Mouse (Mus musculus): ENCODE results near the gene BC049352. TPM values are rescaled to one million over a fixed set of nuclear protein-coding genes. Genes with fewer than 3 reads are reported as not detected.

BC049352 gene
- polyA plus RNA-seq, 2 experiments: 0.04 to 0.11 TPM

DNA sequence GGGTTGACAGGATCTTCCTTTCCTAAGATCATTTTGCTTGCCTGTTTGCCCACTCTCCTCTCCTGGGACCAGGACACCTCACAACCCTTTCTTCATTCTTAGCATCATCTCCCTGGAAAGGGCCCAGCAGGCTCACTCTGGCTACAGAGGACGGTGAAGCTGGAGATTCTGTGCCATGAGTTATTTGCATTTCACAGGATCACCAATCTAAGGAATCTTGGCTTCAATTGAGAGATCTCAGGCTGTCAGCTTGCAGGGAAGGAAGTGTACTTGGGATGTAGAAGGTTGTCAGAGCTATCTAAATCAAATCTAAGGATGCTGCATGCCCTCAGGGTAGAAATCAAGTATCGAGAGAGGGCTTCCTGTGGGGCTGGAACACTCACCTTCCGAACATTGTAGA, 8.3 kb upstream of the BC049352 start:
- H3K9me3 ChIP-seq (ENCODE audit: control insufficient read depth, low read length): no peaks in the 10 kb centered on the region; the same call in 1 of the 2 replicates
- no peak for TF ChIP-seq EP300 (IDR thresholded peaks at IDR 0.05; ENCODE audit: low read depth)
- no peak overlapping the region for H3K4me3 ChIP-seq (ENCODE audit: insufficient read depth in 1 of 2, low read depth in 2 of 2, low read length in 2 of 2)
- H3K4me1 ChIP-seq (replicated peaks; ENCODE audit: control insufficient read depth in 2 of 2, insufficient read depth in 2 of 2, low read length in 1 of 2): no peaks in the 10 kb centered on the region
- ATAC-seq (ENCODE audit: insufficient read depth) (no peak), DNase-seq (ENCODE audit: low read depth in 3 of 3, low spot score in 3 of 3) (no peak)
- no peak overlapping the region for H3K4me2 ChIP-seq (ENCODE audit: low read depth)
- H3K36me3 ChIP-seq (replicated peaks; ENCODE audit: control insufficient read depth, insufficient read depth, low read depth): no peaks in the 10 kb centered on the region
- no peak overlapping the region for H3K9ac ChIP-seq (replicated peaks)
- H3K27ac ChIP-seq: no peak overlapping the region
- no peaks in the 10 kb centered on the region for H3K27me3 ChIP-seq (ENCODE audit: control insufficient read depth, insufficient read depth, low read length)
- WGBS (ENCODE audit: insufficient replicate concordance): 39% methylated on average over 3 of the region's 3 CpGs

DNA sequence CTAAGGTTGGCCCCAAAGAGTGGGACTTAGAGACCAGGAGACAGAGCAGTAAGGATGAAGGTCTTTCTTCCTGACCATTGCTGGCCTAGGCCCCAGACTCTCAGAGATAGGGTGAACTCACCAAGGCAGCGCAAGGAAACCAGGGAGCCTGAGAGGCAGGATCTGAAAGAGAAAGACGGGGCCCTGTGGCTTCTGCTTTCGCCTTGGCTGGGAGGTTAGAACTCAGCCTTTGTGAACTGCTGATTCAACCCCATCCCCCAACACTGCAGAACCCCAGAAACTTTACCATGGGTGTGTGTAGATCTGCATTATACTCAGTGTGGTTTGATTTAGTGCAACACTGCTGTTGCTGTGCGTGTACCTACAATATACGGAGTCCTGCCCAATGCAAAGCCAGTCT, 2.5 kb upstream of the BC049352 start:
- DNase-seq (ENCODE audit: low read depth in 3 of 3, low spot score in 3 of 3) (no peak), ATAC-seq (ENCODE audit: insufficient read depth) (no peak)
- no peak for TF ChIP-seq EP300 (IDR thresholded peaks at IDR 0.05; ENCODE audit: low read depth)
- no peak for TF ChIP-seq CTCF (IDR thresholded peaks at IDR 0.05; ENCODE audit: low read depth)
- H3K4me3 ChIP-seq (ENCODE audit: insufficient read depth in 1 of 2, low read depth in 2 of 2, low read length in 2 of 2): no peak overlapping the region
- no peaks in the 10 kb centered on the region for H3K9me3 ChIP-seq (ENCODE audit: control insufficient read depth, low read length)
- no peaks in the 10 kb centered on the region for H3K27me3 ChIP-seq (ENCODE audit: control insufficient read depth, insufficient read depth, low read length)
- no peaks in the 10 kb centered on the region for H3K36me3 ChIP-seq (replicated peaks; ENCODE audit: control insufficient read depth, insufficient read depth, low read depth)
- WGBS (ENCODE audit: insufficient replicate concordance): 57% methylated on average over 5 of the region's 5 CpGs
- peaks cover 0 to 3% of the 10 kb centered on the region in 2 experiments; a peak in 1 of 4 replicates for H3K4me1 ChIP-seq (replicated peaks; ENCODE audit: control insufficient read depth in 2 of 2, insufficient read depth in 2 of 2, low read length in 1 of 2)
- no peak overlapping the region for H3K27ac ChIP-seq
- no peak overlapping the region for H3K9ac ChIP-seq (replicated peaks)
- no peak overlapping the region for H3K4me2 ChIP-seq (ENCODE audit: low read depth)

DNA sequence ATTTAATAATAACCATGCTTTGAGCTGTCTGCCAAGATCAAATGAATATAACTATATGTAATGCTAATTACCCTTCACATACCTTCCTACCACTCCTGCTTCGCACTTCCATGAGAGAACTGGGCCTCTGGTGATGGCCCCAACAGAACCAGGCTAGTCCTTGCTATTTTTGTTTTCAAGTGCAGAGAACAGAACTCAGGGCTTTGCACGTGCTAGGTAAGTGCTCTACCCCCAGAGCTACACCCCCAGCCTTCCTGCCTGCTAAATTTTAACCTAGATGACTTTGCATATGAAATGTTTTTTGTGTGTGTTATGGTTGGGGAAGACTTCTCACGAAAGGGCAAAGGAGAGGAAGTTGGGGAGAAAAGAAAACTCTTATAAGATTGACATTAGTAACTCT, 714 bp downstream of the BC049352 start:
- Histone ChIP-seq H3K9ac (replicated peaks) (no peak overlapping the region), H3K27me3 (ENCODE audit: control insufficient read depth, insufficient read depth, low read length) (no peaks in the 10 kb centered on the region), H3K4me3 (ENCODE audit: insufficient read depth in 1 of 2, low read depth in 2 of 2, low read length in 2 of 2) (no peak overlapping the region), H3K4me2 (ENCODE audit: low read depth) (no peak overlapping the region), H3K4me1 (replicated peaks; ENCODE audit: control insufficient read depth in 2 of 2, insufficient read depth in 2 of 2, low read length in 1 of 2) (peaks cover 0 to 3% of the 10 kb centered on the region in 2 experiments; a peak in 1 of 4 replicates), H3K9me3 (ENCODE audit: control insufficient read depth, low read length) (no peaks in the 10 kb centered on the region), H3K36me3 (replicated peaks; ENCODE audit: control insufficient read depth, insufficient read depth, low read depth) (no peaks in the 10 kb centered on the region), H3K27ac (no peak overlapping the region)
- ATAC-seq (ENCODE audit: insufficient read depth): no peak
- TF ChIP-seq EP300 (IDR thresholded peaks at IDR 0.05; ENCODE audit: low read depth): no peak
- no peak for TF ChIP-seq CTCF (IDR thresholded peaks at IDR 0.05; ENCODE audit: low read depth)
- WGBS (ENCODE audit: insufficient replicate concordance): 27% methylated on average over 3 of the region's 3 CpGs
- DNase-seq (ENCODE audit: low read depth in 3 of 3, low spot score in 3 of 3): no peak

DNA sequence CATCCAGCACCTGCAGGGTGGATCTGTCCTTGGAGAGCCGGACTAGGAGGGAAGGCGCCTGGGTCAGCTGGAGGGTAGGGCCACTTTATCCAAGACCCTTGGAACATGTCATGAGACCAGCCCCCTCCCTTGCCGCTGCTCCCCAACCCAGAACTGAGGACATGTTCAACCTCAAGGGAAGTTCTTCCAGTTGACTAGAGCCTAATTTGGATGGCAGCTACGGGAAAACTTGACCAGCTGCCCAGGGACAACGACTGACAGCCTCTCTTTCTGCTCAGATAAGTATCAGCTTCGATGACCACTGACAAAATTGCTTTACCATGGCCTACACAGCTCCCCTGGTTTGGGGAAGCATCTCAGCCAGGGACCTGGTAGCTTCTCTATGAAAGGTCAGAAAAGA, 1.5 kb downstream of the BC049352 start:
- DNase-seq (ENCODE audit: low read depth in 3 of 3, low spot score in 3 of 3) (no peak), ATAC-seq (ENCODE audit: insufficient read depth) (no peak)
- no peak overlapping the region for H3K4me2 ChIP-seq (ENCODE audit: low read depth)
- H3K9ac ChIP-seq (replicated peaks): no peak overlapping the region
- no peaks in the 10 kb centered on the region for H3K27me3 ChIP-seq (ENCODE audit: control insufficient read depth, insufficient read depth, low read length)
- H3K27ac ChIP-seq: no peak overlapping the region
- no peaks in the 10 kb centered on the region for H3K9me3 ChIP-seq (ENCODE audit: control insufficient read depth, low read length)
- H3K4me3 ChIP-seq (ENCODE audit: insufficient read depth in 1 of 2, low read depth in 2 of 2, low read length in 2 of 2): no peak overlapping the region
- H3K36me3 ChIP-seq (replicated peaks; ENCODE audit: control insufficient read depth, insufficient read depth, low read depth): no peaks in the 10 kb centered on the region
- TF ChIP-seq CTCF (IDR thresholded peaks at IDR 0.05; ENCODE audit: low read depth): no peak
- no peak for TF ChIP-seq EP300 (IDR thresholded peaks at IDR 0.05; ENCODE audit: low read depth)
- 54% methylated on average over 6 of the region's 6 CpGs for WGBS (ENCODE audit: insufficient replicate concordance)
- H3K4me1 ChIP-seq (replicated peaks; ENCODE audit: control insufficient read depth in 2 of 2, insufficient read depth in 2 of 2, low read length in 1 of 2): peaks cover 0 to 3% of the 10 kb centered on the region in 2 experiments; a peak in 1 of 4 replicates

DNA sequence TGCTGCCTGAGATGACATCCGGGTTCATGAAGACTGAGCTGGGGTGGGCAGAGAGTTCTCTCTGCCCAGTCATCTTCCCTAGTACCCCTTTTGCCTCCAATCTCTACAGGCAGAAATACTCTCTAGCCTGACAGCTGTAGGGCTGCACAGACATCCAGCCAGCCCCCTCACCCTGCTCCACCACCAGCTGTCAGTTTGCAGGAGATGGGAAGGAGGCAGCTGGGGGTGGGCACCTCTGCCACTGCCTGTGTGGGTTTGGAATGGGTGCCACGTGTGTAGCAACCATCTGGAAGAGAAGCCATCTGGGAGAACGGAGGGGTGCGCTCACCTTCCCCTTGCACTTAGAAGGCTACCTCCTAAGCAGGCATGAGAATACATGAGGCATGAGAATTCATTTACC, 3.4 kb downstream of the BC049352 start:
- no peak overlapping the region for H3K27ac ChIP-seq
- ATAC-seq (ENCODE audit: insufficient read depth) (no peak), DNase-seq (ENCODE audit: low read depth in 3 of 3, low spot score in 3 of 3) (no peak)
- no peak overlapping the region for H3K4me3 ChIP-seq (ENCODE audit: insufficient read depth in 1 of 2, low read depth in 2 of 2, low read length in 2 of 2)
- H3K9me3 ChIP-seq (ENCODE audit: control insufficient read depth, low read length): no peaks in the 10 kb centered on the region
- no peak overlapping the region for H3K4me2 ChIP-seq (ENCODE audit: low read depth)
- TF ChIP-seq EP300 (IDR thresholded peaks at IDR 0.05; ENCODE audit: low read depth) (no peak), CTCF (IDR thresholded peaks at IDR 0.05; ENCODE audit: low read depth) (no peak)
- H3K9ac ChIP-seq (replicated peaks): no peak overlapping the region
- H3K36me3 ChIP-seq (replicated peaks; ENCODE audit: control insufficient read depth, insufficient read depth, low read depth): no peaks in the 10 kb centered on the region
- WGBS (ENCODE audit: insufficient replicate concordance): 70% methylated on average over 4 of the region's 4 CpGs
- peaks cover 0 to 3% of the 10 kb centered on the region in 2 experiments; a peak in 1 of 4 replicates for H3K4me1 ChIP-seq (replicated peaks; ENCODE audit: control insufficient read depth in 2 of 2, insufficient read depth in 2 of 2, low read length in 1 of 2)
- H3K27me3 ChIP-seq (ENCODE audit: control insufficient read depth, insufficient read depth, low read length): no peaks in the 10 kb centered on the region
